Mouse (Mus musculus) embryo, embryonic 10.5 days (tissue): ENCODE results near the gene Fam163b.

Experiments
- DNase-seq: peaks from one replicate; pipeline ENCODE4 v3.0.0-alpha.2; 2015; ENCODE audit warnings: low spot score

Gene Fam163b

DNA sequence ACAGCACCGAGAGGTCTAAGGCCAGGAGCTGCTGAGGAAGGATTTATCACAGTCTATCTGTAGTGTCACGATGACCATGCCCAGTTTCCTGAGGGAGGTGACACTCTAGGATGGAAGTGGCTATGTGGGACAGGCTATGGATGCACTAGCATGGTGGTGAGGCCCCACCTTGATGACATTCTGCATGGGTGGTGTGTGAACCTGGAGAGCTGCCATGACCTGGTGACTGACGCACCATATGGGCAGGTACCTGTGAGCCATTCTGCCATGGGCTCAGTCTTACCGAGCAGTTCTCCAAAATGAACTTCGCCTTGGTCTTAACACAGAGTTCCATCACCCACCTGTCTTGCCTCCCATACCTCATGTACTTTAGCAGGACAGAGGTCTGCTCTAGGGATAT is 54.7 kb downstream of the Fam163b start:
- no peak for DNase-seq

DNA sequence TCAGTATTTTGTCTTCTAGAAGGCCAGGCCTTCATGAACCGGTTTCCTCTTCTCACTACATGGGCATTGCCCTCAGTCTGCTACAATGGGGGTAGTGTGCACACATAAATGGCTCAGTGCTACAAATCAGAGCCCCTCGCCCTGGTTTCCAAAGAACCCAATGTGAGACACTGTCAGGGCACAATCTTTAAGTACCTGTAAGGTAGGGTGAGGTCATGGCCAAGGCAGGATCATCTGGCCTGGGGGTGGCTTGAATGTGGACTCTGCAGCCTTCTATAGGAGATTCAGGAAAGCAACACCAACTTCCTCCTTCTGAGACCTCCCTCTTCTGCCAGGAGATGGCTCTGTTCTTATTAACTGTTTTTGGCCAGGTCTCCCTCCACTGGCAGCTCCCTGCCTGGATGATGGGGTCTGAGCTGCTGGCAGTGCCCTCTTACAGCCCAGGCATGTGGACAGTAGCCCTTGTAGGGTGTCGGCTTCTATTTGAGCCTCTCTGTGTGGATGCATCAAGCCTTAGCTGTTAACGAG is 55.7 kb downstream of the Fam163b start:
- DNase-seq, result no peak

DNA sequence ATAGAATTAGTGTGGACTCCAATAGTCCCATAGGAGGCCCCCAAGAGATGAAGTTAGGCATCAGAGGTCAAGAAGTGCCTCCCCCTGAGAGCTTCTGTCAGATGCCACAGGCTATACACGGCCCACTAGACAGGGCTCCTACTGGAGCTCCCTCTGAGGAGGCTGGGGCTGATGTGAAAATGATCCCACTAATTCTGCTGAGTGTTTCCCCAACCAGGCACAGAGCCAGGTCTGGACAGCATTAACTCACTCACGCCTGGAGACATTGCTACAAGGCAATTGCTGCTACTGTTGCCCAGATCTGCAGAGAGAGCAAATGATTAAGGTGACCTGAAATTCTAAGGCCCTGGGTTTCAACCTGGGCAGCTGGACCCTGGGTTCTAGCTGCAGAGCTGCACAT is 56.5 kb downstream of the Fam163b start:
- DNase-seq, result no peak

DNA sequence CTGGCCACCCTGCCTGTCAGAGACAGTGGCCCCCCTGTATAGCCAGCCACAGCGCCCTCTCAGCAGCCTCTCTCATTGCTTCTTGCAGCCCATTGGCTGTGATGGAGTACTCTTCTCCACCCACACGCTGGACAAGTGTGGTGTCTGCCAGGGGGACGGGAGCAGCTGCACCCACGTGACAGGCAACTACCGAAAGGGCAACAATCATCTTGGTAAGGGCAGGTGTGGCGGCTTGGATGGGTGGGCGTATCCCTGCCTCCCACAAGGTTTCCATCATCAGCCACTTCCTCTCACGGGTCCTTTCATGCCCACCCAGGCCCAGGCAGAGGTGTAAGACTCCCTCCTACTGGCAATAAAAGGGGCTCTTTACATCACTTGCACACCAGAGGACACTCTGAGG is 57.3 kb downstream of the Fam163b start:
- no peak for DNase-seq

DNA sequence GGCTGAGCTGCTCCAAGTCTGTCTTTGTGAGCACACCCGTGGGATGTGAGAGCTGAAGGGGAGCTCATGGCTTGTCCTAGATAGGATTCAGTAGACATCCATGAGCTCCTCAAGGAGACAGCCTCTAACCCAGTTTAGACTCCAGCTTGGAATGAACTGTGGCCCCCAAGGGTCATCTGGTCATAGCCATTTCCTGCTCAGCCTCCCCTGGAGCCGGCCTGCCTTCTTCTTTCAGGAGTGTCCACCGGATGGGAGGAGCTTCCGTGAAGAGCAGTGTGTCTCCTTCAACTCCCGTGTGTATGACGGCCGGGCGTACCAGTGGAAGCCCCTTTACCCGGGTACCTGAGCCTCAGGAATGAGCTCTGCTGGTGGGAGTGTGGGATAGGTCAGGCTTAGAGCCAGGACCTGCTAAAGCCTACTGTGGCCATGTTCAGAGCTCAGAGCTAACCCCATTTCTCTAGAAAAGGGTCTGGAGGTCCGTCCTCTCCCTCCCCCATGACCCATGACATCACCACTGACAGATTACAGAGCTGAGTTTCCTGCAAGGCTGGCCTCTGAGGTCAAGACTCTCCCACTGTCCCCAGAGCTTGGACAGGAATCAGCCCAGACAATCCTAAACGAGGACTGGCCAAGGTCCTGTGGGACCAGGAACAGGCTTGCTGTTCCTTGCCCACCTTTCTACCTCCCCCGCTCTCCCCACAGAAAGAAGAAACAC is 58.4 kb downstream of the Fam163b start:
- no peak for DNase-seq

DNA sequence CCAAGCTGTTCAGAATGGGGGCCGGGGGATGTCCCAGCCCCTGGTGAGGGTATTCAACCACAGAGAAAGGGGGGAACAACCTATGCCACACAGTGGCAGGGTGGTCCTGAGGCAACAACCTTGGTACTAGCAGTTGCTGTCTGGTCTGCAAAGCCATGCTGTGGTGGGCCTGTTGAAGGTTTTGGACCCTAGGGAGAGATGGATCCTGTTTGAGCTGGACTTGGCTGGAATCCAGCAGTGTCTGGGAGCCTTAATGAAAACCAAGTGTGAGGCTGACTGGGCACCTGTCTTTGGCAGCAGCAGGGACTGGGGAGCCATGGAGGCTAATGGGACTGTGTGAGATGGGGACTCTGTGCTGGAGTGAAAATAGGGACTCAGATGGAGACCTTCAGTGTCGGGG is 62.6 kb downstream of the Fam163b start:
- DNase-seq, result peak; percentile 58

DNA sequence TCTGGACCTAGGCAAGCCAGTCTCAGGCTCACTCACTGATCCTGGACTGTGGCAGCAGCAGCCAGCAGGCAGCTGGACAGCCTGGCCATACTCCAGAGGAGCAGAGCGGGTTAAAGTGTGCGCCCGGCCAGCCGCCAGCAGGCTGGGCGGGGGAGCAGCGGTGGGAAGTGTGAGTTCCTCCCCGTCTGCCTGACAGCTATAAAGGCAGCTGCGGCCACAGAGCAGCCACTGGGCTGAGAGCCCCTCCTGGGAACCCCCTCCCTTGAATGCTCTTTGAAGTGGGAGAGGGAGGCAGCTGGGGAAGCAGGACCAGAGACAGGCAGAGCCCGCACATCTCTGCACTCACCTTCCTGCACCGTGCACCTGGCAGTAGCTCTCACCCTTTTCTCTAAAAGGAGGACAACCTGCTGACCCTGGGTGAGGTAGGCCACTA is 63.1 kb downstream of the Fam163b start, which contains the start of gene Adamtsl2:
Gene Adamtsl2 (plus strand): TSS at position 228 of the 433 bp plus-strand sequence.
- peak; percentile 74 for DNase-seq

DNA sequence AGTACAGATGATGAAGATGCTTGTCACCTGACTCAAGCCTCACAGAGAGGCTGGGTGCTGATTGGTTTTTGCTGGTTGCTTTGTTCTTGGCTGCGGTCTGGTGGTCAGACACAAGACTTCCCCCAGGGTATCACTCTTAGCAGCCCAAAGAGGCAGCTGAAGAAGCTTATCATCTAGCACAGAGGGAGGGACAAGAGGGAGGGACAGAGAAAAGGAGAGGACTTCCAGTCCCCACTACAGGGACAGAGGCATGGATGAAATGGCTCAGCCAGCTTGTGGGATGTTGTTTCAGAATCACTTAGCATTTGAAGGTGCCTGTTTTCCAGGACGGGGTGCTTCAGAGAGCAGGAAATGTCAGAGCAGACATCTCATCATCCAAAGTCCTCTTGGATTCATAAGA is 64.0 kb downstream of the Fam163b start:
- no peak for DNase-seq

DNA sequence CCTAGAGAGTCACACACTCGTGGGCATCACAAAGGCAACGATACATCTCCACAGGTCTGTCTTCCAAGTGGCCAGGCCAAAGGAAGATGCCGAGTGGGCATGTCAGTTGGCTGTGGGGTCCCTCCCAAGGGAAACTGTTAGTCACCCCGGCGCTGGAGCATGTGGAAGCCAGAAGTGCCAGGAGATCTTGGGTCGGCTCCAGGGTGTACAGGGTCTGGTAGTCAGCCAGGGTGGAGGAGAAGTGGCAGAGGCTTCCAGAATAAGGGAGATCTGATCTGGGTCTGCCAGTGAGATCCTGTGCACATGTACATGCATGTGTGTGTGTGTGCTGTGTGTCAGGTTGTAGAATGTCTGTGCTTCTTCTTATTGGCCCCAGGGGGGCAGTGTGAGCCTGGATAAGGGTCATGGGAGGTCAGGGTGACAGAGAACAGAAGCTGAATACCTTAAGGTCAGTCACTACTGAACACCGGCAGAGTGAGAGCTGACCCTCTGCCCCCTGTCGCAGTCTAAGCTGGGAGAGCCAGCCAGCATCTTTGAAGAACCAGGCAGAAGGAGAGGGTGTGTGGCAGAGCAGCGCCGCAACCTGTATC is 64.5 kb downstream of the Fam163b start:
- DNase-seq, result peak; percentile 52

DNA sequence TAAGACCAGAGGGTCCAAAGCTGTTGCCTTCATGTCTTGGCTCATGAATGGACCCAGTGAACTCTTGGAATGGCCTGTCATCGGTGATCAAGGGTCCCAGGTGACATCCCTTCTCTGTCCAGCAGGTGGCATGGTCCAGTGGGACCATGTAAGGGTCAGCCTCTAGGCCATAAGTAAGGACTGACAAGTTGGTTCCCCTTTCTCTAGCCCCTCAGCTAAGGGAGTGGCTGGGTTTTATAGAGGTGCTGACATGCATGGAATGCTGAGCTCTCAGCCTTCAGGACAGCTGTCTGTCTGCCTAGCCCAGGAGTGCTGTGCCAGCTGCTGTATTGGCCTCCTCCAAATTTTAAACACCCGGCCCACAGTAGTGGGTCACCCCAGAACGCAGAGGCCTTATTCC is 66.8 kb downstream of the Fam163b start:
- DNase-seq, result peak; percentile 68

DNA sequence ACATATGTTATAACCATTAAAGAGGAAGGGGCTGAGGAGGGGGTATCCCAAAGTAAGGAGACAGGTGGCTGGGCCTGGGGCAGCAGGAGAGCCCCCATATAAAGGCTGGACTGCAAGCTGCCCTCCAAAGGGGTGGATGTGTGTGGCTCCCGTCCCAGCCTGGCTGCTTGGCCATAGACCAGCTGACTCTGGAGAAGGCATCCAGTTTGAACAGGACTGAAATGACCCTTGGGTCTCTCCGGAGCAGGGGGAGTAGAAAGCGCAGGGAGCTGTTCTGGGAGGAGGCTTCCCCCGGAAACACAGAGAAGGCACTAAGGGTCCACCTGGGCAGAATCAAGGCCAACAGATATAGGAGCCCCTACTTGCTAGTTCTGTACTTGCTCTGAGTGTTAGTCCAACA is 67.5 kb downstream of the Fam163b start:
- DNase-seq, result no peak

DNA sequence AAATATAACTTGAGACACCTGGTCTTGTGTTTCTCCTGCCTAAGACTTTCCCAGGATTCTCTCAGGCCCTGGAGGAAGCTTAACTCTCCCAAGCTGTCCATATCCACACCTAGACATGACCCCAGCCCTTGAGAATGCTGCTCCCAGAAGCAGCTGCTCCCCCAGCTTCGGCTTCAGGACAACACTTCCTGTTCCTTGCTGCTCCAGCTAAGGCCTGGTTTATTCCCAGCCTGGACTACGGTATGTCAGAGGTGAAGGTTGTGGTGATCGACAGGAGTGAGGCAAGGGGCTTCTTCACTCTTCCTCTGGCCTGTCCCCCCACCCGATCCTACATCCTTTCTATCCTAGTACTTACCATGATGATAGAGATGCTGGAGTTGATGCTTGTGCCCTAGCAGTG is 68.9 kb downstream of the Fam163b start:
- DNase-seq, result no peak

DNA sequence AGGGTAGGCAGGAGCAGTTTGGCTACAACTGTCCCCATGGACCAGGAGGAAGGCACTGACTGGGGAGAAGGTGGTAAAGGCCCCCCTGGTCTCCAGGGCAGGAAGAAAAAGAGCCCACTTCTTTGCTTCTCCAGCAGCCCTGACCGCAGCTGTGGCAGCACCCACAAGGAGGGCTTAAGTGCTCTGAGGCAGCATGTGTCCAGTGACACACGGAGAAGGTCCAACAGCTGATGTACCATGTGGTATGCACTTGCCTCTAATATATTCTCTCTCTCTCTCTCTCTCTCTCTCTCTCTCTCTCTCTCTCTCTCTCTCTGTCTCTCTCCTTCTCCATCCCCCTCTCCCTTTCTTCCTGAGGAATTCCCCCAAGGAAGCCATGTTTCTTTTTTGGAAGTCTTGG is 70.3 kb downstream of the Fam163b start, which contains the start of gene Mymk:
Gene Mymk (minus strand): TSS at position 202 of the 400 bp plus-strand sequence.
- DNase-seq, result no peak

DNA sequence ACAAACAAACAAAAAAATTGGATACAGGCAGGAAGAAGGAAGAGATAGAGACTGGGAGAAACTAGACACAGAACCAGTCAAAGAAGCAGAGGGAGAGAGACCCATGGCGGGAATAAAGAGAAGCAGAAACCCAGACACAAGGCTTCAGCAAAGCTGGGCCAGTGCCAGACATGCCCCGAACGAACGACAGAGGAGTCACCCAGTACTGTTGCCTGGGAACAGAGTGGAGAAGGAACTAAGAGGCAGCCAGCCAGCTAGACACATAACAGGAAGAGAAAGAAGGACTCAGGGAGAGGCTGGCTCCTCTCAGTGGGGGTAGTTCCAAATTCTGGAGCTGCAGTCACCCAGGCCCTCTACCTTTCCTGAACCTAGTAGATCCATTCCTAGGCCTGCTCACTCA is 71.2 kb downstream of the Fam163b start:
- DNase-seq, result no peak

DNA sequence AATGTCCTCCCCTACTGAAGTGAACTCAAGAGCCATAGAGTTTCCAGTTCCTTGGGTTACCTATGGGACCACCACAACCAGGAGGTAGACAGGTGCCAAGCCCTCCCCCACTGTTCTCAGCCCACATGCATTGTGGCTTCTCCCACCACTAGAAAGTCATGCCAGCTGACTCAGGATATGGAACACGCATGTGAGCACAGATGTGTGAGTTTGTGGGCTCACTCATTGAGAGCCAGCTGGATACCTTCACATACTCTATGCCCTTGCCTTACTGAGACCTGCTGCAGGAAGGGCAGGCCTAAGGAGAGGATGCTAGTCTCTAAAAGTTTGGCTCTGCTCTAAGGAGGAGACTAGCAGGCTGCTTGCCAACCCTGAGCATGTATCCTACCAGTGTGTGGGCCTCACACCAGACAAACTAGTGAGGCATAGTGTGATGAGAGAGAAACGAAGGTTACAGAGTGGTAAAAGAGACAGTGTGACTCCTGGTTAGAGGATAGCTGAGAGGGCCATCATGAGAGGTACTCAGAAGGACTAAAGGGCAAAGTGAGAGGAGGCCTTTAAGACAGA is 72.0 kb downstream of the Fam163b start:
- DNase-seq, result no peak

DNA sequence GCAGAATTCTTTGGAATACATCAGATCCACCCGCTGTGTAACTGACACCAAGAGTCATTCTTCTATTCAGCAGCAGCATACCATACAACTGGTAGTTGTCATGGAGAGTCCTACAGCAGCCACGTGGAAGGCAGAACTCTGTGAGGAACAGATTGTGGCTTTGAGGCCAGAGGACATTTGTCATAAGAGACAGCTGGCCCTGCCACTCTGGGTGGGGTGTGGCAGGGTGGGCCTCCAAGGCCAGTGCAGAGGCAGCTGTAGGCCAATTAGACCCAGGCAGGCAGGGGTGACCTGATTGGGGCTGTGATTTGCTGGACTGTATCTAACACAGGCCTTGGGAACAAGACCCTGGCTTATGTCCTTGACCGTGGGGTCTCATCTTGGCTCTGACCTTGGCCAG is 72.6 kb downstream of the Fam163b start:
- DNase-seq, result no peak

DNA sequence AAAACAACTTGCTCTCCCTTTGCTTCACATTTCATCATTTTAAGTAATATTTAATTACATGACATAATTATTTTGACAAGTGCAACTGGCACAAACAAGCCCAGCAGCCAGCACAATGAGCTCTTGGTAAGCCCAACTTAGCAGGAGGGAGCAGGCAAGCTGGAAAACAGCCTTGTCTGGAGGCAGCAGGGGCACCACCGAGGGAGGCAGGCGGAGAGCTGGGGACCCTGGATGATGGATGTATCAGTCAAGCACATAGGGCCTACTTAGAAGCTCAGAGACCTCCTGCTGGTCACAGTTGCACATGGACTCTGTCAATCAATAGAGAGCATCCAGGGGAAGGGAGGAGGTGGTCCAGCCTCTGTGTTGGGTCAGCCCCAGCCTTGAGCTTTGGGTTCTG is 74.3 kb downstream of the Fam163b start:
- DNase-seq, result no peak

DNA sequence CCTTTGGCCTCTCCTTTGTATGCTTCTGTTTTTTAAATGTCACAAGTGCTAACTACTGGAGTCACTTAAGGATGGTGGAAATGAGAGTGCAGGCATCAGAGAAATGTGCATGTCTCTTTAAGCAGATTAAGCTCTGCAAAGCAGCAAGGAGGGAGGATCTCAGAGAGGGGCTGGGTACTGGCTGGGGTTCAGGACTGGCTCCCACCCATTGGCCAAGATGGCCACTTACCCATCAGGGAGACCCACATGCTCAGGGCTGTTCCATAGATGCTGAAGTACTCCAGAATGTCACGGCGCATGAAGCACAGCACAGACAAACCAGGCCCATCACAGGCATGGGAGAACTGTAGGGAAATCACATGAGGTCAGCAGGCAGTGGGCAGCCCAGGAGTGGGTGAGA is 75.2 kb downstream of the Fam163b start:
- DNase-seq, result no peak
